Mouse (Mus musculus) hindbrain, postnatal 0 days (tissue): ENCODE data around the gene Gm4064. TPM values are rescaled to one million over a fixed set of nuclear protein-coding genes. Genes with fewer than 3 reads are reported as not detected.
"Not testable (repeated sequence)": the region's sequence is repeated elsewhere in the genome, so short reads cannot be mapped to it uniquely, and the experiment has no call there.

Source experiments
- ATAC-seq: fragments of 200-750 bp; cut with Nextera tagmentation; 2 replicates; pipeline ENCODE4 v1.8.0; 2017; ENCODE audit warnings: mild to moderate bottlenecking, moderate TSS enrichment, moderate library complexity
- DNase-seq: peaks from one replicate; pipeline ENCODE4 v3.0.0-alpha.2; 2015; ENCODE audit warnings: low spot score
- H3K27ac ChIP-seq: fragments of 300-500 bp; sonication (generic); 2 replicates; pipeline ENCODE4 v1.5.1; 2014; ENCODE audit warnings: mild to moderate bottlenecking
- H3K27me3 ChIP-seq: fragments of 300-500 bp; sonication (generic); 2 replicates; pipeline ENCODE4 v1.6.1; 2014; ENCODE audit warnings: low read length, mixed read lengths; ENCODE audit not compliant: insufficient read depth
- H3K36me3 ChIP-seq: fragments of 300-500 bp; sonication (generic); 2 replicates; pipeline ENCODE4 v1.6.1; 2014; ENCODE audit warnings: low read length, mixed read lengths; ENCODE audit not compliant: insufficient read depth
- H3K4me1 ChIP-seq: fragments of 300-500 bp; sonication (generic); 2 replicates; pipeline ENCODE4 v1.6.1; 2014; ENCODE audit warnings: antibody characterized with exemption, low read length, mixed read lengths; ENCODE audit not compliant: insufficient read depth
- H3K4me2 ChIP-seq: fragments of 300-500 bp; sonication (generic); 2 replicates; pipeline ENCODE4 v1.6.1; 2014; ENCODE audit warnings: low read depth, mild to moderate bottlenecking, low read length, moderate library complexity, mixed read lengths
- H3K4me3 ChIP-seq: fragments of 300-500 bp; sonication (generic); 2 replicates; pipeline ENCODE4 v1.5.1; 2014; ENCODE audit warnings: low read length
- H3K9ac ChIP-seq: fragments of 300-500 bp; sonication (generic); replicated peaks from 2 replicates; pipeline ENCODE4 v1.6.1; 2014; ENCODE audit warnings: mild to moderate bottlenecking, low read length, moderate library complexity, mixed read lengths
- H3K9me3 ChIP-seq: fragments of 300-500 bp; sonication (generic); 2 replicates; pipeline ENCODE4 v1.6.1; 2016; ENCODE audit warnings: low read length, mixed read lengths
- WGBS: fragments of 180-500 bp; shearing (Covaris S2); extraction: QIAGEN DNeasy Blood & Tissue Kit; methylation state at CpG from one replicate; pipeline ENCODE4 v1.1.7; 2014; 5-methylcytosine and 5-hydroxymethylcytosine counted together
- polyA plus RNA-seq: library from polyadenylated mRNA; unstranded; fragments of >200 nt; fragmentation: Nextera tagmentation; extraction: Ambion mirVana; gene quantifications from 2 replicates; pipeline ENCODE4 v1.2.1, GENCODE M21; 2015
- total RNA-seq: library from RNA; depleted of rRNA; stranded (reverse); fragments of >200 nt; gene quantifications from 2 replicates; pipeline ENCODE4 v1.2.3, GENCODE M21; 2014; rRNA removed

The Gm4064 gene
- total RNA-seq (not detected in 2 replicates), polyA plus RNA-seq (not detected in 2 replicates)

GRCm38 (mm10) chrY:2796105-2796504, at the start of gene Gm4064:
Gm4064 (minus strand) TSS chrY:2796205.
- not testable (repeated sequence) for H3K4me2 ChIP-seq, H3K4me3 ChIP-seq, ATAC-seq, H3K36me3 ChIP-seq, H3K9ac ChIP-seq, H3K27ac ChIP-seq, H3K9me3 ChIP-seq, DNase-seq, H3K27me3 ChIP-seq, H3K4me1 ChIP-seq
- WGBS, result no CpG with 5 or more reads among the region's 8 CpGs

- H3K9ac ChIP-seq, H3K4me3 ChIP-seq, H3K4me2 ChIP-seq, DNase-seq, H3K27me3 ChIP-seq, ATAC-seq, H3K4me1 ChIP-seq, H3K36me3 ChIP-seq, H3K9me3 ChIP-seq, H3K27ac ChIP-seq: not testable (repeated sequence)
- no CpG with 5 or more reads among the region's 9 CpGs for WGBS
These were observed 34.4 kb upstream of the Gm4064 start, which contains the start of the genes Rbmy and Gm10256 for GRCm38 (mm10) chrY:2830380-2830779. Rbmy (plus strand) TSS chrY:2830680. Gm10256 (plus strand) TSS chrY:2830699.

Other genes with a start within 250 kb of the Gm4064 start
- not detected in 2 replicates for gene H2al2c, start 197.1 kb downstream of the Gm4064 start, total RNA-seq
- not detected in 2 replicates for gene H2al2c, start 197.1 kb downstream of the Gm4064 start, polyA plus RNA-seq
- gene Sry, start 132.5 kb downstream of the Gm4064 start, total RNA-seq, result not detected in 2 replicates
- gene Sry, start 132.5 kb downstream of the Gm4064 start, polyA plus RNA-seq, result not detected in 2 replicates
- not detected in 2 replicates for gene H2al2b, start 75.5 kb downstream of the Gm4064 start, total RNA-seq
- not detected in 2 replicates for gene H2al2b, start 75.5 kb downstream of the Gm4064 start, polyA plus RNA-seq
- gene Rbmy, start 34.5 kb upstream of the Gm4064 start, total RNA-seq, result not detected in 2 replicates
- gene Rbmy, start 34.5 kb upstream of the Gm4064 start, polyA plus RNA-seq, result not detected in 2 replicates
- gene Gm10256, start 34.5 kb upstream of the Gm4064 start, total RNA-seq, result not detected in 2 replicates
- not detected in 2 replicates for gene Gm10256, start 34.5 kb upstream of the Gm4064 start, polyA plus RNA-seq
- gene Gm10352, start 104.8 kb upstream of the Gm4064 start, total RNA-seq, result not detected in 2 replicates
- gene Gm10352, start 104.8 kb upstream of the Gm4064 start, polyA plus RNA-seq, result 0.11 TPM in 1 of 2 replicates, not detected in the other
- not detected in 2 replicates for gene Gm29289, start 136.4 kb upstream of the Gm4064 start, total RNA-seq
- gene Gm29289, start 136.4 kb upstream of the Gm4064 start, polyA plus RNA-seq, result not detected in 2 replicates